Mouse (Mus musculus) lung, postnatal 14 days (tissue): ENCODE measurements around the gene Tcf7.

ENCODE experiments used
- DNase-seq: peaks from one replicate; pipeline ENCODE4 v3.0.0; 2021

Gene Tcf7

GRCm38 (mm10) chr11:52282774-52283595, at the start of gene Tcf7:
Gene Tcf7 (minus strand): TSS chr11:52283014.
- DNase-seq: peak; percentile 79

DNA sequence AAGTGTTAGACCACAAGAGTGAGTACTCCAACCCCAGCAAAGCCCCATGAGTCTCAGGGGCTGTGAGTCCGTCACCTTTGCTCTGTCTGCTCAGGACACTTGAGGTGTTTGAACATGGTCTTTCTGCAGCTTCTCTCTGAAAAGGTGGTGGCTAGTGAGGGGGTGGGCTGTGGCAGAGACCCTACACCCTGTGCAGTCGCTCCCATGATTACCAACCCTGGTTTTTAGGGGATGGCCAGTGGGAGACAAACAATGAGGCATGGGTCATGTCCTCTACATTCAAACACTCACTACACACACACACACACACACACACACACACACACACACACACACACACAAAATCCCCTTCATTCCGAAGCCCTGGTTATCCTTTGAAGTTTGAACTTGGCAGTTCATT, 44.5 kb upstream of the Tcf7 start:
- no peak for DNase-seq

- no peak for DNase-seq
These were observed 41.9 kb upstream of the Tcf7 start for GRCm38 (mm10) chr11:52324442-52325367.

DNA sequence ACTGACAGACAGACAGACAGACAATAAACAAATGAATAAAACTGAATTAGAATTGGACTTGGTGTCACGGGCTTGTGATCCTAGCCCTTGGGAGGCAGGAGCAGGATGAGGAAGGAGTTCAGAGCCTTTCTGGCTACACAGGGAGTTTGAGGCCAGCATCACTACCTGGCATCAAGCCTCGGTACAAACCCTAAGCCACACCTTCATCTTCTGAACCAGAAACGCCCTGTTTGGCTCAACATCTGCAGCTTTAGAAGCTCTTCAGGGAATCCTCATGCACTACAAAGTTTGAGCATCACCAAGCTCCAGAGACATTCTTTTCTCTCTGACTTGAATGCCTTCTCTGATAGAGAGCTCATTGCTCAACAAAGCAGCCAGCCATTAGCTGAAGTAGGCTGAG, 38.7 kb upstream of the Tcf7 start:
- no peak for DNase-seq

GRCm38 (mm10) chr11:52320529-52320928, 37.7 kb upstream of the Tcf7 start:
- no peak for DNase-seq

DNA sequence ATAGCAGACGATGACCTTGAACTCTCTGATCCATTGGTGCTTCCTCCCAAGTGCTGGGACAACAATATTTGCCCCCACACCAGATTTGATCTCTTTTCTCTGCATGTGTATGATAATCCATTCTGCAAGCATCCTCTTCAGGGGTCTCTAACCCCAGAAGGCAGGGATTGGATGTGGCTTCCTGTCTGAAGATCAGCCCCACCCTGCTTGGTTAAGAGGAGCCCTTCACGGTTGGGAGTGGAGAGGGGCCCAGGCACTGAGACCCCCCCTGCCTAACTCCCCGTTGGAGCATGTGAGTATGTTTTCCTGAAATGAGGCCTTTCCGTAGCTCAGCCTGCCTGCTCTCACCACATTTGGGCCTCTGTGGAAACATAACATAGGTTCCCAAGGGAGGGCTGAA, 36.9 kb upstream of the Tcf7 start:
- no peak for DNase-seq

- DNase-seq: peak; percentile 47
These were observed 35.6 kb upstream of the Tcf7 start for GRCm38 (mm10) chr11:52318445-52318844.

GRCm38 (mm10) chr11:52314102-52314793, 31.4 kb upstream of the Tcf7 start:
- no peak for DNase-seq

DNA sequence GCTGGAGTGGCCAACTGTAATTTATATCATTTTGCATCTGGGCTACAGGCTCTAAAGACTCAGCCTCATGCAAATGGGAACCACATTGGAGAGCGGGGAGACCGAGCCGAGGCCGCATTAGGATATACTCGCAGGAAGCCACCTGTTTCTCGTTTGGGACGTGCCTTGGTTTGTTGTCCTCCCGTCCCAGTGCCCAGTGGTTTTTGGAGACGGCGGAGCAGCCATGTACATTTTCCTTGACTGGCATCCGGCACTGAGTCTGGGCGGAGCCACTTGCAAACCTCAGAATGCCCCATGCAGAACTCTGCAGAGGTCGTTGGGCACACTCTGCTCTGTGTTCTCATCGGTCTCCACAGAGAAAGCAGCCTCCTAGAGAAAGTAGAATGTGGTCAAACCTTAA, 27.9 kb upstream of the Tcf7 start:
- DNase-seq: no peak

GRCm38 (mm10) chr11:52309487-52309886, 26.7 kb upstream of the Tcf7 start:
- no peak for DNase-seq

- DNase-seq: no peak
These were observed 23.6 kb upstream of the Tcf7 start for GRCm38 (mm10) chr11:52306431-52306830.

DNA sequence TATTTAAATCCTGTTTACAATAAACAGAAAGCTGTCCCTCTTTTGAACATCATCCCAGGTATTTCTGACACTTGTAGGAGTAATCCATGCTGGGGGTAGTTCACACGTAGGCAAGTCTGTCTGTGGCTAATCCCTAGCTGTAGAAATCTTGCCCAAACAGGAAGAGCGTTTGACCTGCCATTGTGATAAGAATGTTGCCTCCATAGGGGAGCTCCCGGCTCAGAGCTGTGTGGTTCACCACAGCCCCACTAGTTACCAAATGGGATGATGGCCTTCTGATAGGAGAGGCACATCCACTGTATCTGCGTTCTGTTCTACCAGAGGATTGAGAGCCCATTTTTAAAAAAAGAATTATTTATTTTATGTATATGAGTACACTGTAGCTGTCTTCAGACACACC, 22.5 kb upstream of the Tcf7 start:
- no peak for DNase-seq

GRCm38 (mm10) chr11:52302668-52303067, 19.9 kb upstream of the Tcf7 start:
- DNase-seq: no peak

GRCm38 (mm10) chr11:52299687-52300086, 16.9 kb upstream of the Tcf7 start:
- DNase-seq: no peak

GRCm38 (mm10) chr11:52298955-52299354, 16.1 kb upstream of the Tcf7 start:
- DNase-seq: no peak

- peak; percentile 87 for DNase-seq
These were observed 14.5 kb upstream of the Tcf7 start for GRCm38 (mm10) chr11:52297352-52297751.

DNA sequence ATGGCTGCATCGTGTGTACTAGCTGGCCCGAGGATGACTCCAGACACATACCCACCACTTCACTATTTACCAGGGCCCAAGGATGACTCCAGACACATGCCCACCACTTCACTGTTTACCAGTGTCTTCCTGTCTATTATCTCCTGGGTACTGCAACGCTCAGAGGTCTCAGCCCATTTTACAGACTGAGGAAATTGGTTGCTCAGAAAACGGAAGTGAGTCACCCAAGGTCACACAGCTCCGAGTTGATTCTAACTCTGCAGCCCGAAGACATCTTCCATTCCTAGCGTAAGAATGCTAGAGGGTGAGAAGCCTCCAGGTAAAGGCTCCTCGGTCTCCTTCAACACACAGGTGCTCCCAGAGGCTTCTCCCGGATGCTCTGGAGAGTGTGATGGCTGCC, 11.3 kb upstream of the Tcf7 start:
- no peak for DNase-seq

- no peak for DNase-seq
These were observed 10.1 kb upstream of the Tcf7 start for GRCm38 (mm10) chr11:52292894-52293293.

DNA sequence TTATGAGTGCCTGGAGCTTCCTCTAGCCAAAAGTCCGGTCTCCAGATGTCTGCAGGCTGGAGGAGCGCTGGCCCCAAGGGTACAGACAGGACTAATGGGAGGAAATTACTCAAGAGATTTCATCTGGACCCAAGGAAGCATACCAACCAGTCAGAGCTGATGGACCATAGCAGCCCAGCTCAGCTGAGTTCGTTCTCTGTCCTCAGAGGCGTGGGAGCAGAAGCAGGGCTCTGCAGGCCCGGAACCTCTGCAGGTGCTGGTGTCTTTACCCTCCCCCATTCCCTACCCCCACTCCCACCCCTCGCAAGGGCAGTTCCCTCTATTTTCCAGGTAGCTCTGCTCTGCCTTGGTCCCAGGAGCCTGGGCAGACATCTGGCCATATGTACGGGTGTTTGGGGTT, 9.5 kb upstream of the Tcf7 start:
- DNase-seq: no peak

DNA sequence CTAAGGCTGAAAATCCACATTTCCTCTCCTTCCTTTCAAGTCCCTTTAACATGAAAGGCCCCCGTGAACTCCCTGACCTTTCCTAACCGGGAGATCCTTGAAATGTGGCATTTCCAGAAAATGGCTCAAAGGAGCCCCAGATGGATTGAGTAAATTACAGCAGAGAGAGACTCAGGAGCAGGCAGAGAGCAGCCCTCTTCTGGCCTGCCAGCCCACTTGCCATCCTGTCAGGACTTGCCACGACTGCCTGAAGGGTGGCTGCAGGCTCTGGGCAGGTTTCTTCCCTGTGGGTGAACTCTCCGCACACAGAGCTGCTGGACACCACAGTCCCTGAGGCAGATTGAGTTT, 4.1 kb upstream of the Tcf7 start:
- no peak for DNase-seq

GRCm38 (mm10) chr11:52286301-52286957, 3.6 kb upstream of the Tcf7 start:
- DNase-seq: no peak

GRCm38 (mm10) chr11:52283596-52284571, 1.1 kb upstream of the Tcf7 start:
- peak; percentile 85 for DNase-seq
